Mouse (Mus musculus) kidney, postnatal 4 days (tissue): ENCODE measurements around the gene Fastkd5.
"Not testable (repeated sequence)": the region's sequence is repeated elsewhere in the genome, so short reads cannot be mapped to it uniquely, and the experiment has no call there.

Experiments used
- DNase-seq, 2 experiments: peaks; one replicate each; pipeline ENCODE4 v3.0.0; 2021; ENCODE audit warnings: mixed read lengths in 2 of 2

The Fastkd5 gene

GRCm38 (mm10) chr2:130629839-130630203 lies at the start of gene Fastkd5, which contains the start of gene Ubox5:
Fastkd5 (minus strand) TSS chr2:130630027.
Ubox5 (minus strand) TSS chr2:130630038.
- peak; percentile 97 for DNase-seq

GRCm38 (mm10) chr2:130679154-130679553 lies 49.3 kb upstream of the Fastkd5 start:
- DNase-seq = no peak

GRCm38 (mm10) chr2:130677211-130677610 lies 47.4 kb upstream of the Fastkd5 start:
- no peak for DNase-seq

- peak; percentile 87 to 93 for DNase-seq
These were observed 37.7 kb upstream of the Fastkd5 start, which contains the start of gene Itpa for GRCm38 (mm10) chr2:130667559-130667958. Itpa (plus strand) TSS chr2:130667610.

- DNase-seq = peak; percentile 93 to 96
These were observed 34.4 kb upstream of the Fastkd5 start, which contains the start of gene Ddrgk1 for GRCm38 (mm10) chr2:130664102-130664701. Ddrgk1 (minus strand) TSS chr2:130664659.

- DNase-seq = no peak
These were observed 33.5 kb upstream of the Fastkd5 start for GRCm38 (mm10) chr2:130663342-130663741.

GRCm38 (mm10) chr2:130658530-130658929 lies 28.7 kb upstream of the Fastkd5 start:
- no peak for DNase-seq

GRCm38 (mm10) chr2:130657541-130657940 lies 27.7 kb upstream of the Fastkd5 start:
- no peak for DNase-seq

GRCm38 (mm10) chr2:130656536-130656935 lies 26.7 kb upstream of the Fastkd5 start:
- no peak for DNase-seq

GRCm38 (mm10) chr2:130655660-130656339 lies 26.0 kb upstream of the Fastkd5 start:
- no peak for DNase-seq

- no peak for DNase-seq
These were observed 23.9 kb upstream of the Fastkd5 start for GRCm38 (mm10) chr2:130653760-130654159.

- no peak for DNase-seq
These were observed 23.5 kb upstream of the Fastkd5 start for GRCm38 (mm10) chr2:130653303-130653702.

GRCm38 (mm10) chr2:130649028-130649427 lies 19.2 kb upstream of the Fastkd5 start:
- DNase-seq = not testable (repeated sequence)

GRCm38 (mm10) chr2:130645198-130645597 lies 15.4 kb upstream of the Fastkd5 start:
- DNase-seq = no peak

GRCm38 (mm10) chr2:130642684-130643369 lies 13.0 kb upstream of the Fastkd5 start, which contains the start of gene Lzts3:
Lzts3 (minus strand) TSS chr2:130642803.
- DNase-seq = peak; percentile 96 to 97

- DNase-seq = peak; percentile 19 to 47
These were observed 12.4 kb upstream of the Fastkd5 start for GRCm38 (mm10) chr2:130642197-130642660.

GRCm38 (mm10) chr2:130641351-130642025 lies 11.7 kb upstream of the Fastkd5 start:
- DNase-seq = peak in 1 of 2 experiments; percentile 18

GRCm38 (mm10) chr2:130639276-130639675 lies 9.4 kb upstream of the Fastkd5 start:
- peak in 1 of 2 experiments; percentile 27 for DNase-seq

- peak; percentile 83 to 92 for DNase-seq
These were observed 8.3 kb upstream of the Fastkd5 start for GRCm38 (mm10) chr2:130638101-130638611.

GRCm38 (mm10) chr2:130635847-130636246 lies 6.0 kb upstream of the Fastkd5 start:
- peak; percentile 35 to 58 for DNase-seq

GRCm38 (mm10) chr2:130634739-130635411 lies 5.0 kb upstream of the Fastkd5 start:
- peak; percentile 61 to 74 for DNase-seq
